Mouse (Mus musculus): ENCODE measurements around the gene Gpr153. TPM values are rescaled to one million over a fixed set of nuclear protein-coding genes. Genes with fewer than 3 reads are reported as not detected.

Gene Gpr153
- polyA plus RNA-seq, 1 experiment from 2014 or later, result 5.2 TPM

GRCm38 (mm10) chr4:152304685-152305084, 30.7 kb downstream of the Gpr153 start:
- Histone ChIP-seq H3K4me3 (replicated peaks; ENCODE audit: low read depth, low read length) (no peak overlapping the region), H3K9me3 (replicated peaks; ENCODE audit: low read length) (no peaks in the 10 kb centered on the region), H3K27ac (no peak overlapping the region), H3K36me3 (ENCODE audit: insufficient read depth, low read length) (peaks cover 21% of the 10 kb centered on the region; the same call in 1 of the 2 replicates), H3K4me2 (ENCODE audit: low read length) (no peak overlapping the region), H3K4me1 (replicated peaks; ENCODE audit: insufficient read depth, low read length) (0 out of 2 replicates have a peak, but pooled peaks cover 4% of the 10 kb centered on the region), H3K27me3 (ENCODE audit: insufficient read depth, low read length) (no peaks in the 10 kb centered on the region), H3K9ac (ENCODE audit: low read depth, low read length) (no peak overlapping the region)
- ATAC-seq (replicated peaks; ENCODE audit: low FRiP score, low read depth) (no peak), DNase-seq (ENCODE audit: low spot score) (no peak)
- TF ChIP-seq CTCF (IDR thresholded peaks at IDR 0.05; ENCODE audit: low read depth), result no peak
- WGBS, result 94% methylated on average over 6 of the region's 6 CpGs

DNA sequence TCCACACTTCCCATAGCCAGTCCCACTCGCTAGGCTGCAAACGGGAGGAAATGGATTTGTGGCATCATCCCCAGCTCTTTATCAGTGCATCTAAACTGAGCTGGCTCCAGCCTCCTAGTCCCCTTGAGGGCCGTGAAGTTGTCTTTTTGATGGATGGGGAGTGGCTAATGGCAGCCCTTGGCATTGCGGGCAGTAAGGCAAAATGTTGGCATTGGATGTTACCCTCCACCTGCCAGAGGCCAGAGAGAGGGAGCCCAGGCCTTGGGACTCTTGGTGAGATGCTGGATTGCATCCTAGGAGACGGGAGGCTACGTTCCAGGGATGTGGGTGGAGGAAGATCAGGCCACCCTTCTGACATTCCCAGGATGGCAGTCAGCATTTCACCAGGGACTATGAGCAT, 32.0 kb downstream of the Gpr153 start:
- H3K4me1 ChIP-seq (replicated peaks; ENCODE audit: insufficient read depth, low read length), result no peaks in the 10 kb centered on the region
- no peaks in the 10 kb centered on the region for H3K9me3 ChIP-seq (replicated peaks; ENCODE audit: low read length)
- 62% methylated on average over 6 of the region's 6 CpGs for WGBS
- H3K27me3 ChIP-seq (ENCODE audit: insufficient read depth, low read length), result no peaks in the 10 kb centered on the region
- H3K4me2 ChIP-seq (ENCODE audit: low read length), result no peak overlapping the region
- no peak overlapping the region for H3K9ac ChIP-seq (ENCODE audit: low read depth, low read length)
- DNase-seq (ENCODE audit: low spot score), result no peak
- H3K27ac ChIP-seq, result no peak overlapping the region
- H3K36me3 ChIP-seq (ENCODE audit: insufficient read depth, low read length), result peaks cover 16% of the 10 kb centered on the region; the same call in 1 of the 2 replicates
- no peak for ATAC-seq (replicated peaks; ENCODE audit: low FRiP score, low read depth)
- TF ChIP-seq CTCF (IDR thresholded peaks at IDR 0.05; ENCODE audit: low read depth), result no peak
- no peak overlapping the region for H3K4me3 ChIP-seq (replicated peaks; ENCODE audit: low read depth, low read length)

- no peak overlapping the region for H3K4me3 ChIP-seq (replicated peaks; ENCODE audit: low read depth, low read length)
- ATAC-seq (replicated peaks; ENCODE audit: low FRiP score, low read depth) (no peak), DNase-seq (ENCODE audit: low spot score) (no peak)
- peaks cover 5% of the 10 kb centered on the region for H3K4me1 ChIP-seq (replicated peaks; ENCODE audit: insufficient read depth, low read length)
- no peak overlapping the region for H3K4me2 ChIP-seq (ENCODE audit: low read length)
- 78% methylated on average over 9 of the region's 9 CpGs for WGBS
- no peak overlapping the region for H3K27ac ChIP-seq
- peaks cover 11% of the 10 kb centered on the region; the same call in 1 of the 2 replicates for H3K36me3 ChIP-seq (ENCODE audit: insufficient read depth, low read length)
- peaks cover 8% of the 10 kb centered on the region for H3K27me3 ChIP-seq (ENCODE audit: insufficient read depth, low read length)
- no peaks in the 10 kb centered on the region for H3K9me3 ChIP-seq (replicated peaks; ENCODE audit: low read length)
- no peak for TF ChIP-seq CTCF (IDR thresholded peaks at IDR 0.05; ENCODE audit: low read depth)
- no peak overlapping the region for H3K9ac ChIP-seq (ENCODE audit: low read depth, low read length)
Measured at GRCm38 (mm10) chr4:152307542-152307941, 33.5 kb downstream of the Gpr153 start.

DNA sequence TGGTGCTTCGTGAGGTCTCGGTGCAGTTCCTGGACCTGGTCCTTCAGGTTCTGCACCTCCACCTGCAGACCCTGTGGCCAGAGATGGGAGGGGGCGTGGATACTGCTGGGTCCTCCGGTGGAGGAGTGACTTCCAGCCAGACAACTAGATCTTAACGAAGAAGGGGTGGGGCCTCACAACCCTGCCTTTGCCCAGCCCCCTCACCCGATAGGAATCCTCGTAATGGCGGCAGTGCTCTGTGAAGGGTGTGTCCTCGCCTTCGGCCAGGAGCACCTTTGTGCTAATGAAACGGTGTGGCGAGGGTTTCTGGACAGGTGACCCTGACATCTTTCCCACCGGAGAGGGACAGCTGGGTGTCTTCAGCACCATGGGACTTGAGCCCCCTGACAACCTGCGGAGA, 38.2 kb downstream of the Gpr153 start:
- Histone ChIP-seq H3K9me3 (replicated peaks; ENCODE audit: low read length) (no peaks in the 10 kb centered on the region), H3K9ac (ENCODE audit: low read depth, low read length) (no peak overlapping the region), H3K27ac (no peak overlapping the region), H3K4me2 (ENCODE audit: low read length) (peak overlapping the region; percentile 51; the same call in 1 of the 2 replicates), H3K27me3 (ENCODE audit: insufficient read depth, low read length) (peaks cover 38% of the 10 kb centered on the region), H3K4me3 (replicated peaks; ENCODE audit: low read depth, low read length) (0 out of 2 replicates have a peak overlapping the region, but pooled peaks have one; percentile 3), H3K4me1 (replicated peaks; ENCODE audit: insufficient read depth, low read length) (peaks cover 23% of the 10 kb centered on the region), H3K36me3 (ENCODE audit: insufficient read depth, low read length) (no peaks in the 10 kb centered on the region)
- 5% methylated on average over 14 of the region's 14 CpGs for WGBS
- no peak for TF ChIP-seq CTCF (IDR thresholded peaks at IDR 0.05; ENCODE audit: low read depth)
- DNase-seq (ENCODE audit: low spot score), result no peak
- no peak for ATAC-seq (replicated peaks; ENCODE audit: low FRiP score, low read depth)

- peak; percentile 38; the same call in 1 of the 2 replicates for ATAC-seq (replicated peaks; ENCODE audit: low FRiP score, low read depth)
- H3K36me3 ChIP-seq (ENCODE audit: insufficient read depth, low read length), result no peaks in the 10 kb centered on the region
- H3K4me2 ChIP-seq (ENCODE audit: low read length), result peak overlapping the region; percentile 51
- TF ChIP-seq CTCF (IDR thresholded peaks at IDR 0.05; ENCODE audit: low read depth), result no peak
- H3K4me3 ChIP-seq (replicated peaks; ENCODE audit: low read depth, low read length), result peak overlapping the region; percentile 26
- WGBS, result 0% methylated on average over 29 of the region's 29 CpGs
- no peak for DNase-seq (ENCODE audit: low spot score)
- no peaks in the 10 kb centered on the region for H3K9me3 ChIP-seq (replicated peaks; ENCODE audit: low read length)
- peaks cover 39% of the 10 kb centered on the region for H3K27me3 ChIP-seq (ENCODE audit: insufficient read depth, low read length)
- peaks cover 23% of the 10 kb centered on the region for H3K4me1 ChIP-seq (replicated peaks; ENCODE audit: insufficient read depth, low read length)
- H3K9ac ChIP-seq (ENCODE audit: low read depth, low read length), result no peak overlapping the region
- no peak overlapping the region for H3K27ac ChIP-seq
Measured at GRCm38 (mm10) chr4:152313211-152313632, 39.2 kb downstream of the Gpr153 start.

- H3K36me3 ChIP-seq (ENCODE audit: insufficient read depth, low read length), result no peaks in the 10 kb centered on the region
- H3K27me3 ChIP-seq (ENCODE audit: insufficient read depth, low read length), result peaks cover 39% of the 10 kb centered on the region
- peak; percentile 38 for ATAC-seq (replicated peaks; ENCODE audit: low FRiP score, low read depth)
- H3K4me2 ChIP-seq (ENCODE audit: low read length), result peak overlapping the region; percentile 51
- H3K27ac ChIP-seq, result no peak overlapping the region
- peaks cover 29% of the 10 kb centered on the region for H3K4me1 ChIP-seq (replicated peaks; ENCODE audit: insufficient read depth, low read length)
- no peaks in the 10 kb centered on the region for H3K9me3 ChIP-seq (replicated peaks; ENCODE audit: low read length)
- TF ChIP-seq CTCF (IDR thresholded peaks at IDR 0.05; ENCODE audit: low read depth), result peak; percentile 65
- no peak overlapping the region for H3K9ac ChIP-seq (ENCODE audit: low read depth, low read length)
- DNase-seq (ENCODE audit: low spot score), result peak; percentile 74
- no peak overlapping the region for H3K4me3 ChIP-seq (replicated peaks; ENCODE audit: low read depth, low read length)
Measured at GRCm38 (mm10) chr4:152313934-152314333, 39.9 kb downstream of the Gpr153 start.

All from kidney, postnatal 0 days (tissue).